ENCODE assay signal across 8 mouse cellular contexts in the genomic region with DNA sequence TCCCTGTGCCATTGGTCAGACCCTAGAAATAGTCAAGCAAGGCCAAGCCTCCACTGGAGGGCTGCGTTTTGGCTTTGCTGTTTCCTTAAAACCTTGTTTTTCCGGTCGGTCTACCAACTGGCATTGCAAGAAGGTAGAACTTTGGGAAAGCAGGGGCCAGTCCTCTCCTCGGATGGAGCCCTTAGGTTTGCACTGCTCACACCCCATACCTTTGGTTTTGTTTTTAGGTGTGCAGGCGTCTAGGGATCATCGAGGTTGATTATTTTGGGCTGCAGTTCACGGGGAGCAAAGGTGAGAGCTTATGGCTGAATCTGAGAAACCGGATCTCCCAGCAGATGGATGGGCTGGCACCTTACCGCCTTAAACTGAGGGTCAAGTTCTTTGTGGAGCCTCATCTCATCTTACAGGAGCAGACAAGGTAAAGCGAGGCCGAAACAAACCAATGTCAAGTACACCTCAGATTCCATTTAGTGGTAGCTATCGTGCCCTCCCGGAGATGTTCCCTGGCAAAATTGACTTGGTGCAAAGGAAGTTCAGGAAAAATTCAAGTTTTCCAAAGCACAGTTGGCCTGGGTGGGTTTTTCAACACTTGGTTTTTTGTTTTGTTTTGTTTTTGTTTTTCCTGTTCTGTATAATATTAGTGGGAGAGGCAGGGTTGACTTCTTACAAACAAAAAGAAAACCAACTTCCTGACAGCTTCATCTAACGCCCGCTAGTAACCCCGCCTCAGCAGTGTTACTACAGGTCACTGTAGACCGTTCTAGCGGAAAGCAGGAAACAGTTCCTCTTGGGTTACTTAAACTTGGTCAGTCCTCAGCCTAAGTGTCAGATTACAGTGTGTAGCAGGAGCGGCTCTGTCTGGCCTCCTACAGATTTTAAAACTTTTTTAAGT. TPM values are rescaled to one million over a fixed set of nuclear protein-coding genes. Genes with fewer than 3 reads are reported as not detected.
DNase-seq lines count a peak whose midpoint lies in the region; ATAC-seq and TF ChIP-seq lines count a peak whose summit lies in the region.

No protein-coding gene starts in this region.

- peak; percentile 12 for DNase-seq in adrenal gland, adult 8-10 months
- DNase-seq in adrenal gland, postnatal 4 days (ENCODE audit: low spot score in 2 of 2) = no peak
- peak; percentile 75 for DNase-seq in embryo, embryonic 10.5 days (ENCODE audit: low spot score)
- peak; percentile 97 for DNase-seq in kidney, postnatal 0 days (ENCODE audit: low spot score)
- peak; percentile 54 to 57 for DNase-seq in lung, postnatal 4 days
- peak; percentile 82 to 86 for DNase-seq in spleen, postnatal 36 days (ENCODE audit: low spot score in 2 of 2)
- DNase-seq in cerebellum, adult 18-20 months = no peak

- no peaks in the 10 kb centered on the region for H3K27me3 ChIP-seq in heart, embryonic 13.5 days (replicated peaks)
- no peaks in the 10 kb centered on the region for H3K27me3 ChIP-seq in kidney, postnatal 0 days (ENCODE audit: insufficient read depth, low read length)

- ATAC-seq in heart, embryonic 13.5 days (ENCODE audit: extremely low read depth, insufficient number of reproducible peaks, low FRiP score, low TSS enrichment) = no peak
- peak; percentile 72 for ATAC-seq in kidney, postnatal 0 days (replicated peaks; ENCODE audit: low FRiP score, low read depth)

- peak overlapping the region; percentile 86 for H3K9ac ChIP-seq in heart, embryonic 13.5 days
- H3K9ac ChIP-seq in kidney, postnatal 0 days (ENCODE audit: low read depth, low read length) = peak overlapping the region; percentile 81

- 0 out of 2 replicates have a peak, but pooled peaks cover 3% of the 10 kb centered on the region for H3K36me3 ChIP-seq in heart, embryonic 13.5 days
- no peaks in the 10 kb centered on the region for H3K36me3 ChIP-seq in kidney, postnatal 0 days (ENCODE audit: insufficient read depth, low read length)

- 31% methylated on average over 19 of the region's 19 CpGs for WGBS in heart, embryonic 13.5 days
- WGBS in kidney, postnatal 0 days = 3% methylated on average over 19 of the region's 19 CpGs

- H3K4me1 ChIP-seq in heart, embryonic 13.5 days = peaks cover 59% of the 10 kb centered on the region
- peaks cover 25% of the 10 kb centered on the region for H3K4me1 ChIP-seq in kidney, postnatal 0 days (replicated peaks; ENCODE audit: insufficient read depth, low read length)

- H3K4me2 ChIP-seq in heart, embryonic 13.5 days = peak overlapping the region; percentile 100
- H3K4me2 ChIP-seq in kidney, postnatal 0 days (ENCODE audit: low read length) = peak overlapping the region; percentile 71

- no peak for TF ChIP-seq CTCF in kidney, postnatal 0 days (IDR thresholded peaks at IDR 0.05; ENCODE audit: low read depth)

- H3K4me3 ChIP-seq in heart, embryonic 13.5 days = peak overlapping the region; percentile 87
- peak overlapping the region; percentile 75 for H3K4me3 ChIP-seq in kidney, postnatal 0 days (replicated peaks; ENCODE audit: low read depth, low read length)

- no peaks in the 10 kb centered on the region for H3K9me3 ChIP-seq in heart, embryonic 13.5 days
- H3K9me3 ChIP-seq in kidney, postnatal 0 days (replicated peaks; ENCODE audit: low read length) = no peaks in the 10 kb centered on the region

- H3K27ac ChIP-seq in heart, embryonic 13.5 days (replicated peaks) = peak overlapping the region; percentile 81
- H3K27ac ChIP-seq in kidney, postnatal 0 days = peak overlapping the region; percentile 82

RNA-seq across cellular contexts. Expression of a gene that starts 1.7 kb away (rescaled TPM):
- 10 to 100 TPM in 3 of 4 experiments, 1 to 10 TPM in 1; 8.3 to 13.3 (median 12.2) TPM for total RNA-seq in adrenal gland, adult 8-10 months (2022)
- total RNA-seq in adrenal gland, postnatal 4 days (2021) = 10 to 100 TPM; 14.8 to 15.5 TPM
- polyA plus RNA-seq in heart, embryonic 13.5 days (2015; fragmentation: Nextera tagmentation; extraction: Ambion mirVana) = 6.5 and 8.1 TPM in 2 replicates
- 7.5 and 8.4 TPM in 2 replicates for polyA plus RNA-seq in kidney, postnatal 0 days (2015; fragmentation: Nextera tagmentation; extraction: Ambion mirVana)

Comparison
In these comparisons a context has a peak if more than half of its experiments do, and no peak if none do; other contexts are left out.
1. DNase-seq: peak in adrenal gland, adult 8-10 months (single experiment), embryo, embryonic 10.5 days (single experiment), kidney, postnatal 0 days (single experiment), lung, postnatal 4 days (2 of 2) and spleen, postnatal 36 days (2 of 2); none in adrenal gland, postnatal 4 days (0 of 2) and cerebellum, adult 18-20 months (0 of 2).